Mouse (Mus musculus): ENCODE data around the gene Slc22a17.

- peak; percentile 85 for TF ChIP-seq CTCF (IDR thresholded peaks at IDR 0.05; ENCODE audit: low read depth)
- 0 out of 2 replicates have a peak, but pooled peaks have one; percentile 44 for TF ChIP-seq EP300 (IDR thresholded peaks at IDR 0.05; ENCODE audit: low read depth)
These were observed 12.5 kb downstream of the Slc22a17 start for GRCm38 (mm10) chr14:54900383-54900782.
